Mouse (Mus musculus) lung, postnatal 25 days (tissue): ENCODE measurements at regions not wholly inside any gene's neighbourhood (a gene's known extent, or its start where the extent isn't known, plus 50 kb on each side); places are given as distances from the start of the nearest gene placed in this dataset.

ENCODE experiments used
- DNase-seq: peaks from one replicate; pipeline ENCODE4 v3.0.0; 2022; ENCODE audit warnings: low spot score

- DNase-seq, result peak; percentile 43
Measured at GRCm38 (mm10) chr6:99984057-99984855, 258.1 kb upstream of the Prok2 start.

GRCm38 (mm10) chr6:99979614-99980013 lies 253.4 kb upstream of the Prok2 start:
- DNase-seq, result no peak

GRCm38 (mm10) chr6:99978164-99978746 lies 252.1 kb upstream of the Prok2 start:
- no peak for DNase-seq

- DNase-seq, result no peak
Measured at GRCm38 (mm10) chr6:99976144-99976543, 250.0 kb upstream of the Prok2 start.

- no peak for DNase-seq
Measured at GRCm38 (mm10) chr6:99975486-99975885, 249.3 kb upstream of the Prok2 start.

- DNase-seq, result peak; percentile 58
Measured at GRCm38 (mm10) chr6:99974464-99974863, 248.3 kb upstream of the Prok2 start.

GRCm38 (mm10) chr6:99971376-99971775 lies 245.2 kb upstream of the Prok2 start:
- no peak for DNase-seq

- peak; percentile 58 for DNase-seq
Measured at GRCm38 (mm10) chr6:99968889-99969288, 242.7 kb upstream of the Prok2 start.

- peak; percentile 57 for DNase-seq
Measured at GRCm38 (mm10) chr6:99967465-99967864, 241.3 kb upstream of the Prok2 start.

- DNase-seq, result no peak
Measured at GRCm38 (mm10) chr6:99964540-99964939, 238.3 kb upstream of the Prok2 start.

- no peak for DNase-seq
Measured at GRCm38 (mm10) chr6:99964007-99964406, 237.8 kb upstream of the Prok2 start.

GRCm38 (mm10) chr6:99959371-99959770 lies 233.2 kb upstream of the Prok2 start:
- DNase-seq, result no peak

GRCm38 (mm10) chr6:99954832-99955830 lies 228.9 kb upstream of the Prok2 start:
- DNase-seq, result no peak

GRCm38 (mm10) chr6:99953980-99954776 lies 228.0 kb upstream of the Prok2 start:
- DNase-seq, result no peak

GRCm38 (mm10) chr6:99950811-99951210 lies 224.6 kb upstream of the Prok2 start:
- no peak for DNase-seq

- peak; percentile 47 for DNase-seq
Measured at GRCm38 (mm10) chr6:99946917-99947316, 220.7 kb upstream of the Prok2 start.

- no peak for DNase-seq
Measured at GRCm38 (mm10) chr6:99946481-99946880, 220.3 kb upstream of the Prok2 start.

GRCm38 (mm10) chr6:99945691-99946090 lies 219.5 kb upstream of the Prok2 start:
- no peak for DNase-seq

- DNase-seq, result no peak
Measured at GRCm38 (mm10) chr6:99942958-99943357, 216.8 kb upstream of the Prok2 start.

- DNase-seq, result no peak
Measured at GRCm38 (mm10) chr6:99940118-99940517, 213.9 kb upstream of the Prok2 start.

GRCm38 (mm10) chr6:99939382-99939781 lies 213.2 kb upstream of the Prok2 start:
- no peak for DNase-seq

- no peak for DNase-seq
Measured at GRCm38 (mm10) chr6:99938949-99939348, 212.8 kb upstream of the Prok2 start.
